Mouse (Mus musculus): ENCODE results near the gene Eno2. TPM values are rescaled to one million over a fixed set of nuclear protein-coding genes. Genes with fewer than 3 reads are reported as not detected.

Eno2 gene
- total and polyA plus RNA-seq, 2 experiments from 2014 or later = 175 to 267 TPM

- 19% methylated on average over 5 of the region's 5 CpGs for WGBS
- Histone ChIP-seq H3K27ac (ENCODE audit: low read depth, low read length) (peak overlapping the region; percentile 97), H3K36me3 (ENCODE audit: insufficient read depth, low read length) (peaks cover 14% of the 10 kb centered on the region), H3K9ac (replicated peaks; ENCODE audit: low read length, poor library complexity, severe bottlenecking) (no peak overlapping the region), H3K9me3 (ENCODE audit: low read length) (no peaks in the 10 kb centered on the region), H3K4me2 (ENCODE audit: low read depth, low read length, poor library complexity, severe bottlenecking) (peak overlapping the region; percentile 92), H3K4me1 (ENCODE audit: insufficient read depth, low read length) (peaks cover 29% of the 10 kb centered on the region), H3K27me3 (ENCODE audit: insufficient read depth, low read length) (no peaks in the 10 kb centered on the region), H3K4me3 (ENCODE audit: low read depth, low read length) (peak overlapping the region; percentile 87)
- DNase-seq (ENCODE audit: low spot score) = peak; percentile 83
- ATAC-seq (ENCODE audit: low FRiP score) = peak; percentile 33
- no peak for TF ChIP-seq CTCF (IDR thresholded peaks at IDR 0.05)
These were observed 11.3 kb downstream of the Eno2 start for GRCm38 (mm10) chr6:124757909-124758848.

DNA sequence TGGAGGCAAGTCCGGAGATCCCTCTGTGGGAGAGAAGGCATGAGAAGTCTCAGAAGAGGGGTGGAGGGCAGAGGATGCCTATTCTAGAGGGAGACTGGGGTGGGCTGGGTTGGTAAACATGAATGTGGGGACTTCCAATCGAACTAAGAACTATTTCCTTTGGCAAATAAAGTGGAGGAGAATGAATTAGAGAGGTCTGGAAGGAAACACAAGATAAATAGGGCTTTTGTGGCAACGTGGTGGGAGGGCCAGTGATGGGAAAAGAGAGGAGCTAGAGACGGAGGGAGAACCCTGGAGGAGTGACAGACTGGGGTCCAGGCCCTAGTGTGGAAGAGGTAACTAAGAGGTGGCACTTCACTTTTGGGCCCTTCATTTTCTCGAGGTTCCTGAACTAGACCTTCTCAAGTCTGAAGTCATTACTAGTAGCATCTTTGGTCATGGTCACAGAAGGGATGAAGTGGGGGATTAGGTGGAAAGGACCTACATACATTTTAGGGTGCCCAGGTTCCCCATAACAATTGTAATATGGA is 12.1 kb downstream of the Eno2 start:
- peak overlapping the region; percentile 92 for H3K4me2 ChIP-seq (ENCODE audit: low read depth, low read length, poor library complexity, severe bottlenecking)
- TF ChIP-seq CTCF (IDR thresholded peaks at IDR 0.05) = no peak
- H3K9ac ChIP-seq (replicated peaks; ENCODE audit: low read length, poor library complexity, severe bottlenecking) = peak overlapping the region; percentile 98
- H3K4me3 ChIP-seq (ENCODE audit: low read depth, low read length) = peak overlapping the region; percentile 87
- peaks cover 29% of the 10 kb centered on the region for H3K4me1 ChIP-seq (ENCODE audit: insufficient read depth, low read length)
- DNase-seq (ENCODE audit: low spot score) (no peak), ATAC-seq (ENCODE audit: low FRiP score) (no peak)
- 5% methylated on average over 5 of the region's 5 CpGs for WGBS
- H3K27me3 ChIP-seq (ENCODE audit: insufficient read depth, low read length) = no peaks in the 10 kb centered on the region
- peak overlapping the region; percentile 97 for H3K27ac ChIP-seq (ENCODE audit: low read depth, low read length)
- H3K9me3 ChIP-seq (ENCODE audit: low read length) = no peaks in the 10 kb centered on the region
- peaks cover 9% of the 10 kb centered on the region; the same call in 1 of the 2 replicates for H3K36me3 ChIP-seq (ENCODE audit: insufficient read depth, low read length)

GRCm38 (mm10) chr6:124756652-124757350 is 12.7 kb downstream of the Eno2 start:
- ATAC-seq (ENCODE audit: low FRiP score) (peak; percentile 78), DNase-seq (ENCODE audit: low spot score) (peak; percentile 80)
- Histone ChIP-seq H3K27me3 (ENCODE audit: insufficient read depth, low read length) (no peaks in the 10 kb centered on the region), H3K4me1 (ENCODE audit: insufficient read depth, low read length) (peaks cover 29% of the 10 kb centered on the region), H3K36me3 (ENCODE audit: insufficient read depth, low read length) (peaks cover 9% of the 10 kb centered on the region; the same call in 1 of the 2 replicates), H3K4me2 (ENCODE audit: low read depth, low read length, poor library complexity, severe bottlenecking) (peak overlapping the region; percentile 92), H3K9ac (replicated peaks; ENCODE audit: low read length, poor library complexity, severe bottlenecking) (peak overlapping the region; percentile 98), H3K4me3 (ENCODE audit: low read depth, low read length) (peak overlapping the region; percentile 87), H3K27ac (ENCODE audit: low read depth, low read length) (peak overlapping the region; percentile 97), H3K9me3 (ENCODE audit: low read length) (no peaks in the 10 kb centered on the region)
- under 1% methylated on average over 43 of the region's 54 CpGs for WGBS
- TF ChIP-seq CTCF (IDR thresholded peaks at IDR 0.05) = no peak

DNA sequence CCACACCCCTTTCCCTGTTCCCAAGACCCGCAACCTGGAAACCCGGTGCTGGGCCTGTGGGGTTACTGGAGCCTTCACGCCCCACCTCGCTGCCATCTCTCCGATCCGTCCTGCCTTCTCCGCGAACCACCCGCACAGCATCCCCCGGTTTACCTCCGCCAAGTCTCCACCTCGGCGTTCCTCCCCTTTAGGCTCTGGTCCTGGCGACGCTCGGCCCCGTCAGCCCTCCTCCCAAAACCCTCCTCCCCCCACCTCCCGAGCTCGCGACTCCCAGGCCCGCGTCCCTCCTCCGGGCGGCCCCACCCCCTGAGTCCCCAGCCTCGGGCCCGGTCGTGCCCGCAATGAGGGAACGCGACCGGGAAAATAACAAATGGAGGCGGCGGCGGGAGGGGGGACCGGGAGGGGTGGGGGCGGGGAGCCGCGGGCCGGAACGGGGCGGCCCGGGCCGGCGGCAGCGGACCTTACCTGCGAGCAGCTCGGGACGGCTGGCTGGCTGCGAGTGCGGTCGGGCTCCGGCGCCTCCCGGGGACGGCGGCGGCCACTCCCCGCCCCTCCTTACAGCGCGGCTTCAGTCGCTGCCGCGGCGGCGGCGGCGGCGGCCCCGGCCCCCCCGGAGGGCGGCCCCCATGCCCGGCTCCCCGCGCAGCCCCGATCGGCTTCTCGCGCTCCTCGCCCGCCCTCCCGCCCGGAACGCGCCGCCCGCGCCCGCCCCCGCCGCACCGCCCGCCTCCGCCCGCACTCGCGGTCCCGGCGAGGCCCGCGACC is 13.5 kb downstream of the Eno2 start, which contains the start of the genes Gm45234 and Atn1:
Gene Gm45234, minus strand, starts transcription at position 191 of the 765 bp plus-strand sequence.
Gene Atn1, minus strand, starts transcription at position 694 of the 765 bp plus-strand sequence.
- DNase-seq (ENCODE audit: low spot score) (peak; percentile 69), ATAC-seq (ENCODE audit: low FRiP score) (peak; percentile 63)
- 1% methylated on average over 74 of the region's 100 CpGs for WGBS
- Histone ChIP-seq H3K4me2 (ENCODE audit: low read depth, low read length, poor library complexity, severe bottlenecking) (peak within 1 kb of the TSS; percentile 92), H3K27me3 (ENCODE audit: insufficient read depth, low read length) (no peaks in the 10 kb centered on the region), H3K9me3 (ENCODE audit: low read length) (no peaks in the 10 kb centered on the region), H3K36me3 (ENCODE audit: insufficient read depth, low read length) (peaks cover 6% of the 10 kb centered on the region; the same call in 1 of the 2 replicates), H3K4me1 (ENCODE audit: insufficient read depth, low read length) (peaks cover 29% of the 10 kb centered on the region), H3K9ac (replicated peaks; ENCODE audit: low read length, poor library complexity, severe bottlenecking) (peak within 1 kb of the TSS; percentile 98), H3K27ac (ENCODE audit: low read depth, low read length) (peak within 1 kb of the TSS; percentile 97), H3K4me3 (ENCODE audit: low read depth, low read length) (peak within 1 kb of the TSS; percentile 87)
- TF ChIP-seq CTCF (IDR thresholded peaks at IDR 0.05) = no peak

DNA sequence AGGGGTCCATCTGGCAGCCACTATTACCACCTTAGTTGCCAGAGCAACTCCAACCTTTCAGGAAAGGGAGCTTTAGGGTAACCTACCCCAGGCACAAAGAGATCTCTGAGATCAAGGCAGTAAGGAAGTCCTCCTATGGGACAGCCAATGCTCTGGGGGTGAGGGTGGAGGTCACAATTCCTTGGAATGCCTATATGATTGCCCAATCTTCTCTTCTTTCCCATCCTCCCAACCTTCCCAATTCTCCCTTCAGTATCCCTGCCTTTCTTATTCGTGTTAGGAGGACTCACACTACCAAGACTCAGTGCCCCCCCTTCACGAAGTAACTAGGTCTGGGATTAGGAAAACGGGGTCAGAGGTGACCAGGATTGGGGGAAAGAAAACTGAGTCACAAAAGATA is 14.2 kb downstream of the Eno2 start:
- no peak for DNase-seq (ENCODE audit: low spot score)
- peak overlapping the region; percentile 87 for H3K4me3 ChIP-seq (ENCODE audit: low read depth, low read length)
- H3K36me3 ChIP-seq (ENCODE audit: insufficient read depth, low read length) = peaks cover 2% of the 10 kb centered on the region; the same call in 1 of the 2 replicates
- H3K9me3 ChIP-seq (ENCODE audit: low read length) = no peaks in the 10 kb centered on the region
- peak overlapping the region; percentile 92 for H3K4me2 ChIP-seq (ENCODE audit: low read depth, low read length, poor library complexity, severe bottlenecking)
- H3K9ac ChIP-seq (replicated peaks; ENCODE audit: low read length, poor library complexity, severe bottlenecking) = peak overlapping the region; percentile 98
- H3K4me1 ChIP-seq (ENCODE audit: insufficient read depth, low read length) = peaks cover 29% of the 10 kb centered on the region
- H3K27me3 ChIP-seq (ENCODE audit: insufficient read depth, low read length) = no peaks in the 10 kb centered on the region
- TF ChIP-seq CTCF (IDR thresholded peaks at IDR 0.05) = no peak
- no peak for ATAC-seq (ENCODE audit: low FRiP score)
- 5% methylated on average over 3 of the region's 3 CpGs for WGBS
- peak overlapping the region; percentile 97 for H3K27ac ChIP-seq (ENCODE audit: low read depth, low read length)

Data from midbrain, postnatal 0 days (tissue).